In the genomic region with DNA sequence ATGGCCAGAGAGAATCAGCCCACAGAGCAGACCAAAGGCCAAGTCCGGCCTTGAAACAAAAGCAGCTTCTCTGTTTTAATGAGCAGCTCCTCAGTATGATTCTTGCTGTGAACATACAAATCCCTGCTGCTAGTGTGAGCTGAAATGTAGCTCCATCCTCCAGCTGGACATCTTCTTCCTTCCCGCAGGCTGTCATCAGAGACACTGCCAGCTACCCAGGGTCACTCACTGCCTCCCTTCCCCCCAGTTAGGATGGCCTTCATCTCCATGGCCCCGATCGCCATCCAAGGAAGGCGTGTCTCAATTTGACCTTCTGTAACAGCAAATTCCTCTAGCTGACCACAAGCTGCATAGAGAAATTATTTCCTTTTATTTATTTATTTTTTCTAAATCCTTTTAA, we compare ENCODE assay signal across 10 mouse cellular contexts. TPM values are rescaled to one million over a fixed set of nuclear protein-coding genes. Genes with fewer than 3 reads are reported as not detected.
A peak's percentile ranks its signal among the peaks of the same experiment; 100 is the strongest.
DNase-seq lines count a peak whose midpoint lies in the region; ATAC-seq and TF ChIP-seq lines count a peak whose summit lies in the region.
"Had no signal": no experiment of that assay in that cellular context is flagged by ENCODE, and none has a peak within 500 bp of the region (broad histone marks: within the 10 kb centered on the region; RNA-seq: fewer than 3 reads in every experiment).

No protein-coding gene starts in this region.

- H3K9me3 ChIP-seq in intestine, embryonic 16.5 days (ENCODE audit: control insufficient read depth, low read length), result no peaks in the 10 kb centered on the region
- no peaks in the 10 kb centered on the region for H3K9me3 ChIP-seq in lung, embryonic 14.5 days (ENCODE audit: low read depth, low read length)
- no peaks in the 10 kb centered on the region for H3K9me3 ChIP-seq in limb, embryonic 10.5 days (replicated peaks)
- H3K9me3 ChIP-seq: heart, embryonic 13.5 days; limb, embryonic 13.5 days had no signal

- peak; percentile 66 for DNase-seq in Muller cell, postnatal 12 days (ENCODE audit: inconsistent ontology term)
- peak; percentile 83 for DNase-seq in adrenal gland, postnatal 10 days
- DNase-seq in lung, embryonic 14.5 days, result peak; percentile 90
- no peak for DNase-seq in layer of hippocampus, adult 11-12 months (ENCODE audit: low spot score)
- no peak for DNase-seq in layer of hippocampus, adult 9-11 months
- no peak for DNase-seq in limb, embryonic 10.5 days (ENCODE audit: low spot score)
- DNase-seq in left cerebral cortex, postnatal 14 days (ENCODE audit: low spot score in 2 of 2), result no peak

- ATAC-seq in intestine, embryonic 16.5 days, result peak; percentile 16
- ATAC-seq in lung, embryonic 14.5 days (ENCODE audit: insufficient read depth), result peak; percentile 91

- intact Hi-C loops in left cerebral cortex, postnatal 14 days (cut with DNase I), result no loop called here

- H3K36me3 ChIP-seq in intestine, embryonic 16.5 days (ENCODE audit: control insufficient read depth, insufficient read depth, low read length), result no peaks in the 10 kb centered on the region
- no peaks in the 10 kb centered on the region for H3K36me3 ChIP-seq in lung, embryonic 14.5 days (ENCODE audit: insufficient read depth)
- no peaks in the 10 kb centered on the region for H3K36me3 ChIP-seq in limb, embryonic 10.5 days
- H3K36me3 ChIP-seq: heart, embryonic 13.5 days; limb, embryonic 13.5 days had no signal

- 0 out of 2 replicates have a peak overlapping the region, but pooled peaks have one; percentile 13 for H3K27ac ChIP-seq in intestine, embryonic 16.5 days (ENCODE audit: low read length)
- peak overlapping the region; percentile 69 for H3K27ac ChIP-seq in lung, embryonic 14.5 days (ENCODE audit: low read depth)
- no peak overlapping the region for H3K27ac ChIP-seq in limb, embryonic 10.5 days
- H3K27ac ChIP-seq: heart, embryonic 13.5 days; limb, embryonic 13.5 days had no signal

- H3K4me1 ChIP-seq in intestine, embryonic 16.5 days (ENCODE audit: control insufficient read depth, insufficient read depth, low read length), result peaks cover 18% of the 10 kb centered on the region
- H3K4me1 ChIP-seq in lung, embryonic 14.5 days (ENCODE audit: insufficient read depth), result peaks cover 11% of the 10 kb centered on the region
- H3K4me1 ChIP-seq in limb, embryonic 10.5 days, result peaks cover 37% of the 10 kb centered on the region

- no peaks in the 10 kb centered on the region for H3K27me3 ChIP-seq in intestine, embryonic 16.5 days (replicated peaks; ENCODE audit: control insufficient read depth, insufficient read depth, low read length)
- no peaks in the 10 kb centered on the region for H3K27me3 ChIP-seq in lung, embryonic 14.5 days (ENCODE audit: insufficient read depth, low read length)
- H3K27me3 ChIP-seq in limb, embryonic 10.5 days (ENCODE audit: low read depth, poor library complexity, severe bottlenecking), result no peaks in the 10 kb centered on the region
- H3K27me3 ChIP-seq: limb, embryonic 13.5 days had no signal

- H3K9ac ChIP-seq in intestine, embryonic 16.5 days (ENCODE audit: low read depth, low read length), result no peak overlapping the region
- no peak overlapping the region for H3K9ac ChIP-seq in lung, embryonic 14.5 days
- H3K9ac ChIP-seq: heart, embryonic 13.5 days; limb, embryonic 13.5 days had no signal

- H3K4me2 ChIP-seq in intestine, embryonic 16.5 days (ENCODE audit: low read depth, low read length), result no peak overlapping the region
- no peak overlapping the region for H3K4me2 ChIP-seq in lung, embryonic 14.5 days
- H3K4me2 ChIP-seq: heart, embryonic 13.5 days; limb, embryonic 13.5 days had no signal

- no peak for TF ChIP-seq CTCF in lung, embryonic 14.5 days (IDR thresholded peaks at IDR 0.05; ENCODE audit: low read depth)

- 78% methylated on average over 5 of the region's 5 CpGs for WGBS in intestine, embryonic 16.5 days
- WGBS in lung, embryonic 14.5 days, result 34% methylated on average over 5 of the region's 5 CpGs
- 89% methylated on average over 5 of the region's 5 CpGs for WGBS in limb, embryonic 10.5 days

- H3K4me3 ChIP-seq in intestine, embryonic 16.5 days (ENCODE audit: low read length), result no peak overlapping the region
- no peak overlapping the region for H3K4me3 ChIP-seq in lung, embryonic 14.5 days (ENCODE audit: low read depth, low read length)
- H3K4me3 ChIP-seq in limb, embryonic 10.5 days, result no peak overlapping the region
- H3K4me3 ChIP-seq: heart, embryonic 13.5 days; limb, embryonic 13.5 days had no signal

RNA-seq across cellular contexts. Expression of gene Myo10, which starts 32.4 kb away (rescaled TPM):
- total RNA-seq in adrenal gland, postnatal 10 days (2021), result 10 to 100 TPM; 80.4 to 82.5 TPM
- 17.7 and 19.2 TPM in 2 replicates for polyA plus RNA-seq in intestine, embryonic 16.5 days (2015; fragmentation: Nextera tagmentation; extraction: Ambion mirVana)
- polyA plus RNA-seq in lung, embryonic 14.5 days (2014; fragmentation: Nextera tagmentation; extraction: Ambion mirVana), result 48.5 and 54.8 TPM in 2 replicates
- polyA plus RNA-seq in limb, embryonic 10.5 days (2016; fragmentation: Nextera tagmentation; extraction: Ambion mirVana), result 38.5 and 47.2 TPM in 2 replicates
- 10 to 100 TPM; 44.0 to 48.1 TPM for total RNA-seq in left cerebral cortex, postnatal 14 days (2021)

Comparison
In these comparisons a context has a peak if more than half of its experiments do, and no peak if none do; other contexts are left out.
1. DNase-seq: peak in Muller cell, postnatal 12 days (single experiment), adrenal gland, postnatal 10 days (single experiment) and lung, embryonic 14.5 days (single experiment); none in layer of hippocampus, adult 11-12 months (single experiment), layer of hippocampus, adult 9-11 months (single experiment), limb, embryonic 10.5 days (single experiment) and left cerebral cortex, postnatal 14 days (0 of 2).